Mouse (Mus musculus) MEL (cell line): ENCODE results near the gene Mcf2l. TPM values are rescaled to one million over a fixed set of nuclear protein-coding genes. Genes with fewer than 3 reads are reported as not detected.

ENCODE experiments used
- DNase-seq: peaks from one replicate; pipeline ENCODE4 v3.0.0; 2011; ENCODE audit warnings: low read depth, low spot score
- H3K27ac ChIP-seq: 2 replicates; pipeline ENCODE4 v1.5.1; 2012; ENCODE audit warnings: low read depth, mild to moderate bottlenecking, control low read depth, low read length, moderate library complexity; ENCODE audit not compliant: control insufficient read depth
- H3K27me3 ChIP-seq, 2 experiments: fragments of 150-350 bp in 1 of 2; sonication (generic) in 1 of 2; 2 replicates each; pipeline ENCODE4 v1.6.1; 2012; ENCODE audit warnings: low read length in 2 of 2, mild to moderate bottlenecking in 2 of 2, improper control_type of control experiment in 1 of 2, moderate library complexity in 1 of 2; ENCODE audit not compliant: insufficient read depth in 2 of 2, control insufficient read depth in 1 of 2
- H3K36me3 ChIP-seq, 2 experiments: 2 replicates each; pipeline ENCODE4 v1.6.1; 2012 to 2014; ENCODE audit warnings: low read length in 2 of 2, improper control_type of control experiment in 1 of 2, inconsistent platforms in 1 of 2, mild to moderate bottlenecking in 1 of 2; ENCODE audit not compliant: insufficient read depth in 2 of 2, control insufficient read depth in 1 of 2
- H3K4me1 ChIP-seq, 2 experiments: fragments of 150-350 bp in 1 of 2; sonication (generic) in 1 of 2; 2 replicates each; pipeline ENCODE4 v1.6.1; 2012; ENCODE audit warnings: low read length in 2 of 2, improper control_type of control experiment in 1 of 2, mild to moderate bottlenecking in 1 of 2; ENCODE audit not compliant: insufficient read depth in 2 of 2, control insufficient read depth in 1 of 2
- H3K4me3 ChIP-seq, 2 experiments: fragments of 150-350 bp in 1 of 2; sonication (generic) in 1 of 2; 2 replicates each; pipeline ENCODE4 v1.5.1; 2012; ENCODE audit warnings: low read depth in 2 of 2, low read length in 2 of 2, mild to moderate bottlenecking in 2 of 2, moderate library complexity in 2 of 2, control low read depth in 1 of 2, improper control_type of control experiment in 1 of 2; ENCODE audit not compliant: control insufficient read depth in 1 of 2, insufficient read depth in 1 of 2
- H3K79me2 ChIP-seq: 2 replicates; pipeline ENCODE4 v1.6.1; 2012; ENCODE audit warnings: mild to moderate bottlenecking, low read length, moderate library complexity; ENCODE audit not compliant: control insufficient read depth, poor library complexity, insufficient read depth
- H3K9ac ChIP-seq: 2 replicates; pipeline ENCODE4 v1.6.1; 2012; ENCODE audit warnings: low read depth, mild to moderate bottlenecking, control low read depth, low read length, moderate library complexity; ENCODE audit not compliant: control insufficient read depth, poor library complexity, severe bottlenecking
- H3K9me3 ChIP-seq: fragments of 150-350 bp; sonication (generic); replicated peaks from 2 replicates; pipeline ENCODE4 v1.6.1; 2012; ENCODE audit warnings: mild to moderate bottlenecking, low read length, improper control_type of control experiment, moderate library complexity; ENCODE audit not compliant: insufficient read depth
- BHLHE40 ChIP-seq: IDR thresholded peaks from 2 replicates; pipeline ENCODE4 v1.6.1; 2012; ENCODE audit warnings: low read depth, mild to moderate bottlenecking, inconsistent platforms, low read length, improper control_type of control experiment, borderline replicate concordance
- CHD1 ChIP-seq: IDR thresholded peaks from 2 replicates; pipeline ENCODE4 v1.6.1; 2012; ENCODE audit warnings: low read depth, mild to moderate bottlenecking, inconsistent platforms, low read length, improper control_type of control experiment
- CHD2 ChIP-seq: IDR thresholded peaks from 2 replicates; pipeline ENCODE4 v1.6.1; 2011; ENCODE audit warnings: low read length, improper control_type of control experiment
- CTCF ChIP-seq, 3 experiments: IDR thresholded peaks in 2 of 3; conservative IDR thresholded peaks in 1 of 3; 2 replicates each; pipeline ENCODE4 v1.5.1; 2011 to 2012; ENCODE audit warnings: low read length in 3 of 3, low read depth in 2 of 3, mild to moderate bottlenecking in 2 of 3, improper control_type of control experiment in 1 of 3, inconsistent platforms in 1 of 3, mixed read lengths in 1 of 3, moderate library complexity in 1 of 3; ENCODE audit not compliant: control insufficient read depth in 1 of 3, insufficient read depth in 1 of 3, poor library complexity in 1 of 3, severe bottlenecking in 1 of 3
- ELF1 ChIP-seq: IDR thresholded peaks from 2 replicates; pipeline ENCODE4 v1.6.1; 2014; ENCODE audit warnings: low read depth, mild to moderate bottlenecking, inconsistent platforms, low read length, improper control_type of control experiment, moderate library complexity
- EP300 ChIP-seq, 2 experiments: IDR thresholded peaks; 2 replicates each; pipeline ENCODE4 v1.6.1; 2011; ENCODE audit warnings: improper control_type of control experiment in 2 of 2, low read length in 2 of 2, low read depth in 1 of 2, mild to moderate bottlenecking in 1 of 2
- ETS1 ChIP-seq: IDR thresholded peaks from 2 replicates; pipeline ENCODE4 v1.6.1; 2012; ENCODE audit warnings: low read depth, mild to moderate bottlenecking, inconsistent platforms, low read length, improper control_type of control experiment, moderate library complexity
- JUND ChIP-seq: IDR thresholded peaks from 2 replicates; pipeline ENCODE4 v1.6.1; 2011; ENCODE audit warnings: low read depth, mild to moderate bottlenecking, improper control_type of control experiment, low read length
- MAFK ChIP-seq: IDR thresholded peaks from 2 replicates; pipeline ENCODE4 v1.6.1; 2011; ENCODE audit warnings: low read depth, mild to moderate bottlenecking, low read length, improper control_type of control experiment, borderline replicate concordance
- MAX ChIP-seq: IDR thresholded peaks from 2 replicates; pipeline ENCODE4 v1.6.1; 2011; ENCODE audit warnings: low read length, improper control_type of control experiment
- MEF2A ChIP-seq: IDR thresholded peaks from 2 replicates; pipeline ENCODE4 v1.6.1; 2014; ENCODE audit warnings: low read depth, mild to moderate bottlenecking, inconsistent platforms, low read length, improper control_type of control experiment; ENCODE audit not compliant: poor library complexity, insufficient replicate concordance, severe bottlenecking; ENCODE audit errors: extremely low read depth
- MXI1 ChIP-seq: IDR thresholded peaks from 2 replicates; pipeline ENCODE4 v1.6.1; 2011; ENCODE audit warnings: mild to moderate bottlenecking, low read depth, low read length, improper control_type of control experiment
- MYB ChIP-seq: IDR thresholded peaks from 2 replicates; pipeline ENCODE4 v1.6.1; 2011; ENCODE audit warnings: mild to moderate bottlenecking, low read depth, low read length, improper control_type of control experiment
- MYC ChIP-seq: IDR thresholded peaks from 2 replicates; pipeline ENCODE4 v1.6.1; 2011; ENCODE audit warnings: low read depth, mild to moderate bottlenecking, low read length, improper control_type of control experiment, moderate library complexity
- NELFE ChIP-seq: IDR thresholded peaks from 2 replicates; pipeline ENCODE4 v1.6.1; 2011; ENCODE audit warnings: low read depth, low read length, improper control_type of control experiment
- NRF1 ChIP-seq: IDR thresholded peaks from 2 replicates; pipeline ENCODE4 v1.6.1; 2014; ENCODE audit warnings: low read depth, mild to moderate bottlenecking, inconsistent platforms, low read length, improper control_type of control experiment, moderate library complexity; ENCODE audit not compliant: poor library complexity, insufficient read depth, severe bottlenecking
- POLR2A ChIP-seq, 2 experiments: IDR thresholded peaks; 2 replicates each; pipeline ENCODE4 v1.6.1; 2011 to 2012; ENCODE audit warnings: low read length in 2 of 2, mild to moderate bottlenecking in 2 of 2, control low read depth in 1 of 2, improper control_type of control experiment in 1 of 2, low read depth in 1 of 2, moderate library complexity in 1 of 2; ENCODE audit not compliant: control insufficient read depth in 1 of 2, insufficient read depth in 1 of 2, poor library complexity in 1 of 2
- POLR2AphosphoS2 ChIP-seq: IDR thresholded peaks from 2 replicates; pipeline ENCODE4 v1.6.1; 2011; ENCODE audit warnings: low read length, improper control_type of control experiment
- RAD21 ChIP-seq: IDR thresholded peaks from 2 replicates; pipeline ENCODE4 v1.6.1; 2011; ENCODE audit warnings: mild to moderate bottlenecking, low read depth, low read length, improper control_type of control experiment
- RCOR1 ChIP-seq: IDR thresholded peaks from 2 replicates; pipeline ENCODE4 v1.6.1; 2012; ENCODE audit warnings: low read depth, mild to moderate bottlenecking, inconsistent platforms, low read length, improper control_type of control experiment
- SMC3 ChIP-seq: IDR thresholded peaks from 2 replicates; pipeline ENCODE4 v1.6.1; 2011; ENCODE audit warnings: low read depth, low read length, improper control_type of control experiment
- TAL1 ChIP-seq: IDR thresholded peaks from 2 replicates; pipeline ENCODE4 v1.6.1; 2012; ENCODE audit warnings: mild to moderate bottlenecking, inconsistent platforms, low read length, moderate library complexity, mixed read lengths
- UBTF ChIP-seq: IDR thresholded peaks from 2 replicates; pipeline ENCODE4 v1.6.1; 2012; ENCODE audit warnings: low read depth, mild to moderate bottlenecking, inconsistent platforms, low read length, improper control_type of control experiment, moderate library complexity, borderline replicate concordance; ENCODE audit not compliant: insufficient read depth
- USF1 ChIP-seq: IDR thresholded peaks from 2 replicates; pipeline ENCODE4 v1.6.1; 2014; ENCODE audit warnings: low read depth, mild to moderate bottlenecking, inconsistent platforms, low read length, improper control_type of control experiment, moderate library complexity
- ZMIZ1 ChIP-seq: IDR thresholded peaks from 2 replicates; pipeline ENCODE4 v1.6.1; 2012; ENCODE audit warnings: low read depth, mild to moderate bottlenecking, inconsistent platforms, low read length, improper control_type of control experiment, moderate library complexity
- ZNF384 ChIP-seq: IDR thresholded peaks from 2 replicates; pipeline ENCODE4 v1.6.1; 2012; ENCODE audit warnings: low read depth, mild to moderate bottlenecking, inconsistent platforms, low read length, improper control_type of control experiment
- polyA plus RNA-seq, 2 experiments: library from polyadenylated mRNA; stranded (reverse) in 1 of 2; unstranded in 1 of 2; fragments of >175 nt in 1 of 2; fragments of >200 nt in 1 of 2; gene quantifications; 2 replicates each; pipeline versions ENCODE4 v1.2.1 to v1.2.4; 2012; ENCODE audit warnings: low replicate concordance in 2 of 2, low read depth in 1 of 2; ENCODE audit not compliant: insufficient read length in 2 of 2, insufficient read depth in 1 of 2, missing spikeins in 1 of 2
- total RNA-seq: library from RNA; depleted of rRNA; stranded (reverse); fragments of 300-350 nt; gene quantifications from 2 replicates; pipeline ENCODE4 v1.2.3, GENCODE M21; 2012

Mcf2l gene
- total and polyA plus RNA-seq, 3 experiments = 1.2 to 3.6 TPM; not detected in 1

DNA sequence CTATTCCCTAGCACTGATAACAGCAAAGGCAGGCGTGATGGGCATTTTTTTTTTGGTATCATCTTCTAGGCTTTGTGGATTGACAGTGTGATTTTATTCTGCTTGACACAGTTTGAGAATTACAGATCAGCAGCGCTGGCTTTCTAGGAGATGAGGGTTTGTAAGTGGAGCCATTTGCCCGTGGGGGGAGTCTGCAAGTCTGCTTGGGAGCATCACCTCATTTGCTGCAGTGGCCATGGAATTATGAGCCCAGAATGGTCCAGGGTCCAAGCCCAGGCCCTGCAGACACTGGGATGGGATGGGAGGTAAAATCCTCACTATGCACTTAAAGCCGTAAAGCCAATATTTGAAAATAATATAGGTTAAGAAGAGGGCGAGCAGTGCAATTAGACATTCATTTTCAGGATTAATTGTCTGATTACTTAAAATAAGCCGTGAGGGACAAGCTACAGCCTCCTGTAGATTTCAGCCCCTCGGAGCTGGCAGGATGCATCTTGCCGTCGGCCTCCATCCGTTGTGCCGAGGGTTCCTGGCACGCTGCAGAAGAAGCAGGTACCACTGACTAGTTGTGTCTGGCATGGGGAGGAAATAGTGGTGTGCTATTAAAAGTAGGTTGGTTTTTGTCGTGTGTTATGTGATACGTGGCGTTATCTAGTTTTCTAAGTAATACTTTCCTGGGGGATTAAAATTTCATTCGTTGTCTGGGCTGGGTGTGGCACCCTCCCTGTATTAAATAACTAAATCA, 42.7 kb downstream of the Mcf2l start:
- no peak for TF ChIP-seq MYC
- TF ChIP-seq CTCF (IDR thresholded peaks at IDR 0.05 in 2 of 3, conservative IDR thresholded peaks at IDR 0.05 in 1 of 3; ENCODE audit: control insufficient read depth in 1 of 3, insufficient read depth in 1 of 3, low read depth in 2 of 3, low read length in 3 of 3, poor library complexity in 1 of 3, severe bottlenecking in 1 of 3) = no peak
- no peak for TF ChIP-seq ZMIZ1
- TF ChIP-seq ZNF384 = no peak
- TF ChIP-seq MYB = no peak
- no peak for TF ChIP-seq RAD21
- no peak for TF ChIP-seq MEF2A
- TF ChIP-seq NRF1 = no peak
- TF ChIP-seq ELF1 = no peak
- TF ChIP-seq MAX = no peak
- no peak for TF ChIP-seq BHLHE40
- no peak for TF ChIP-seq RCOR1
- TF ChIP-seq NELFE = no peak
- no peak for TF ChIP-seq ETS1
- no peak for DNase-seq
- Histone ChIP-seq H3K27ac (no peak overlapping the region), H3K4me1 (no peaks in the 10 kb centered on the region), H3K27me3 (0 out of 4 replicates have a peak, but pooled peaks cover 0 to 1% of the 10 kb centered on the region in 2 experiments), H3K4me3 (no peak overlapping the region), H3K36me3 (no peaks in the 10 kb centered on the region), H3K9ac (no peak overlapping the region), H3K79me2 (no peaks in the 10 kb centered on the region), H3K9me3 (no peaks in the 10 kb centered on the region)

GRCm38 (mm10) chr8:12917029-12917428, 43.4 kb downstream of the Mcf2l start:
- 0 out of 4 replicates have a peak, but pooled peaks cover 0 to 1% of the 10 kb centered on the region in 2 experiments for H3K27me3 ChIP-seq
- DNase-seq = no peak
- no peak overlapping the region for H3K27ac ChIP-seq
- H3K9me3 ChIP-seq = no peaks in the 10 kb centered on the region
- no peak overlapping the region for H3K9ac ChIP-seq
- no peak for TF ChIP-seq ZMIZ1
- TF ChIP-seq UBTF = no peak
- TF ChIP-seq MXI1 = no peak
- TF ChIP-seq MEF2A = no peak
- no peak for TF ChIP-seq NELFE
- TF ChIP-seq EP300 (IDR thresholded peaks at IDR 0.05; ENCODE audit: low read depth in 1 of 2, low read length in 2 of 2) = no peak
- TF ChIP-seq POLR2AphosphoS2 = no peak
- no peak for TF ChIP-seq SMC3
- no peak for TF ChIP-seq CHD2
- TF ChIP-seq POLR2A (IDR thresholded peaks at IDR 0.05; ENCODE audit: control insufficient read depth in 1 of 2, insufficient read depth in 1 of 2, low read depth in 1 of 2, low read length in 2 of 2, poor library complexity in 1 of 2) = no peak
- no peak for TF ChIP-seq USF1
- no peak for TF ChIP-seq CHD1
- no peak for TF ChIP-seq JUND
- TF ChIP-seq MAFK = no peak
- TF ChIP-seq TAL1 = no peak
- no peaks in the 10 kb centered on the region for H3K36me3 ChIP-seq
- H3K4me3 ChIP-seq = no peak overlapping the region
- no peaks in the 10 kb centered on the region for H3K4me1 ChIP-seq
- H3K79me2 ChIP-seq = no peaks in the 10 kb centered on the region
